Mouse (Mus musculus) A20 (cell line): Measurements from ENCODE around the gene Stat3.
A peak's percentile ranks its signal among the peaks of the same experiment; 100 is the strongest.

Experiments
- DNase-seq: peaks from one replicate; pipeline ENCODE4 v3.0.0-alpha.2; 2011; ENCODE audit warnings: low read depth, low spot score

The Stat3 gene

DNA sequence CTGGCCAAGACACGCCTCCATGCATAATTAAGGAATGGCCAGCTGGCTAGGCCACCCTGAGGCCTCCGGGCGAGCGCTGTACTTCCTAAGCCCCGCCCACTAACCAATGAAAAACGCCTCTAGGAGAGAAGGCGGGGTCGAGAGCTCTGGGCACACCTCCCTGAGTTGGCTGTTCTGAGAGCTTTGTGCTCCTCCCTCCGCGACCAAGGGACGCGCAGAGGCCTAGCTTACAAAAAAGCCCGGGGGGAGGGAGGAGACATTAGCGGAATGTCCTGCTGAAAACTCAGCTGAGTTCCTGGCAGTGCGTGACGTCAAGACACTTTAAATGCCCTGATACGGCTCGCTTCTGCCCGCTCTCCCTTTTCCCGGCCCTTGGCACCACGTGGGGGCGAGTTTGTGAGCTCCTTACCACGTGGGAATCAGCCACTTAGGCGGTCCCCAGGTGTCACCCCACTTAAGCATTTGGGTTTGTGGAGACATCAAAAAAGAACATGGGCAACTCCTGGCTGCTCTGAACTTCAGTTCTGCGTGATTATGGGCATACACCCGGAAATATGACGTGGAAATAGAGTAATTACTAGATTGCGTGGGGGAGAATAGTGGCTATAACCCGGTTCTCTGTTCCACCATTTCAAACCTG, at the start of gene Stat3:
TSS of gene Stat3 (minus strand) at position 29 of the 640 bp plus-strand sequence.
- DNase-seq, result peak; percentile 100

DNA sequence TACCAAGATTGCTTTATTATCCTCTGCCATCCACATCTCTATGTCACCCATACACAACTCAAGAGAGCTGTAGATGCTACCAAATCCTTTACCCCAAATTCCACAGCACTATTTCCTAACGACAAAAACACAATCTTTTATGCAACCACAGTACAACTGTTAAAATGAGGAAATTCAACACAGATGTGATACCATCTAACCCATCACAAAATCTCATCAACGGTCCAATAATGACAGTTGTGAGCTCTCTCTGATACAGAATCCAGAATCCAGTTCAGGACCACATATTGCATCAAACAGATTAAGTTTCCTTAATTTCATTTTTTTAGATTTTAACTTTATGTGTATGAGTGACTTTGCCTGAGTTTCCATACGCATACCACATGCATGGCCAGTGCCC, 49.3 kb upstream of the Stat3 start:
- DNase-seq, result no peak

DNA sequence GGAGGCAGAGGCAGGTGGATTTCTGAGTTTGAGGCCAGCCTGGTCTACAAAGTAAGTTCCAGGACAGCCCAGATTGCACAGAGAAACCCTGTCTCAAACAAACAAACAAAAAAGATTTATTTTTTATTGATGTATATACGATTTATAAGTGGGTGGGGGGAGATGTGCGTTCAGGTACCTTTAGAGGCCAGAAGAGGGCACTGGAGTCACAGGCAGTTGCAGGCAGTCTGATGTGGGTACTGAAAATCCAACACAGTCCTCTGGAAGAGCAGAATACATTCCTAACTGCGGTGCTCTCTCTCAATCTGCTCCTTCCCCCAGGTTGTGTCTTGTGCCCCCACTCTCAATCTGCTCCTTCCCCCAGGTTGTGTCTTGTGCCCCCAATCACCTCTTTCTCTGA, 46.3 kb upstream of the Stat3 start:
- DNase-seq, result peak; percentile 55

DNA sequence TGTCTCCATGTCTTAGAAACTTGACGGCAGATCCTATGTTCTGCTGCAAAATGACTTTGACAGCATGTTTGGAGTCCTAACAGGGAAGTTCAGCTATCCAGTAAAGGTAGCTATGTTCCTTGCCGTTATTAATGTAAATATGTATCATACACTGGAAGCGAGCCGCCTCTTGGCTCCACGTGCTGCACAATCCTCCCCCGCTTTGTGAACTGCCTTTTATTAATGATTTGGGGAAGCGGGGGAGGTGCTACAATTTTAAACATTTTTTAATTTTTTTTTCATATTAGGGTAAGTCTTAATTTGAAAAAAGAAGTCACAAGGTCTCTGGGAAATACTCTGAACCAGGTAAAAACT, 44.4 kb upstream of the Stat3 start:
- DNase-seq, result no peak

DNA sequence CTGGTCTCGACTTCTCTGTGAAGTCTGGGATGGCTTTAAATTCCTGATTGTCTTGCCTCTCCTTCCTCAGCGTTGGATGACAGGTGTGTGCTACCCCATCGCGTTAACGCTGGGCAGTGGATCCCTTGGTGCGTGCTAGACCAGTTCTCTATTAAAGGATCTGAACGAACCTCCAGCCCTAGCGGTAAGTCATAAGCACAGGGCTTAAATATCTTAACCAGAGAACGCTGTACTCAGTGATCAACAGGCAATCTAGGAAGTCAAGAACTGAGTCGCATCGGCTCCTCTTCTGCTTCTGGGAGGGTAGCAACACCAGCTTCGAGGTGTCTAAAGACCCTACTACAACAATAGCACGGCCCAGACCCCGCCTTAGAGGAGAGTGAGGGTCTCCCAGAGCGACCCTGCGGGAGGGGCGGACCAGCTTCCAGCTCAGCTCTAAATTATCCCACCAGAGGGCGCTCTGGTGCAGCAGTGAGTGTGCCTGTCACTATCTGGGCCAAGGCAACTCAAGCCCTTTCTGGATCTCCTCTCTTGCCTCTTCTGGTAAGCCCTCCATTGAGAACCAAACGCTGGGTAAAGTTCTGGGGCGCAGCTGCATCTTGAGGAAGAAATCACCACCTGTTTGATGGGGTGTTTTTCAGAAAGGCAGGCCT, 43.9 kb upstream of the Stat3 start:
- DNase-seq, result peak; percentile 83

DNA sequence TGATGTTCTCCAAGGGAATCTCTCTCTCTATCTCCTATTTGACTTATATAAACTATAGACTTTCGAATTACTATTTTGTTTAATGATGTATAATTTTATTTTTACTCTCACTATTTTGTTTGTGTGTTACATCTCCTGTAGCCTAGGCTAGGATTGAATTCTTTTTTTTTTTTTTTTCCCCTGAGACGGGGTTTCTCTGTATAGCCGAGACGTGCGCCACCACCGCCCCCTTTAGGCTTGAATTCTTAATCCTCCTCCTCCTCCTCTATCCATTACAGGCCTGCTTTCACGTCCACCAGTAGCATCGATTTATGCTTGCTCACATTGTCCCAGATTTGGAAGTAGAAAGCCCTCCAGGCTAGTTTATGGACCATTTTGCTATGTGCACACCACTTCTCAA, 42.7 kb upstream of the Stat3 start:
- DNase-seq, result no peak

DNA sequence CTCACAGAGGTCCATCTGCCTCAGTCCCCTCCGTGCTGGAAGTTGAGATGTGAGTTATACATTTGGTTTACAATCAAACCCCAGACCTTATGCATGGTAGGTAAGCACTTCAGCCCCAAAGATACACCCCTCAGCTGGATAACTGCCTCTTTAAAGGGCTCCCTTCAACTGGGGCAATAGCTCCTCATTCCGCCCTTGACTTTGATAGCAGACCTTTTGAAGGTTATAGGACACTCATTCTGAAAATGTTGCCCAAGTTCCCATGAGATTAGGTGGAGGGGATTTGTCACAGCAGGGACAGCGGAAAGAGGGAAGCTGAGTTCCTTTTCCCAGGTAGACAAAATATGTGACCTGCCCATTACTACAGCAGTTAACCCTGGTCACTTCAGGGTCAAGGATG, 41.9 kb upstream of the Stat3 start:
- DNase-seq, result no peak

DNA sequence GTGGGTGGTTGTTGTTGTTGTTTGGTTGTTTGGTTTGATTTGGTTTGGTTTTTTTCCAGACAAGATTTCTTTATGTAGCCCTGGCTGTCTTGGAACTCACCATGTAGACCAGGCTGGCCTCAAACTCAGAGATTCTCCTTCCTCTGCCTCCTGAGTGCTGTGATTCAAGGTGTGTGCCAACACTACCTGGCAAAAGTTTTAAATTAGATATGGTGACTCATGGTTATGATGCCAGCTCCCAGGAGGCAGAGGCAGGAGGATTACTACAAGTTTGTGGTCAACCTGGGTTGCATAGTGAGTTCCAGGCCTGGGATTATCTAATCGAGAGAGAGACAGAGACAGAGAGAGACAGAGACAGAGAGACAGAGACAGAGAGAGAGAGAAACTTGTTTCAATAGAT, 41.1 kb upstream of the Stat3 start:
- DNase-seq, result no peak

DNA sequence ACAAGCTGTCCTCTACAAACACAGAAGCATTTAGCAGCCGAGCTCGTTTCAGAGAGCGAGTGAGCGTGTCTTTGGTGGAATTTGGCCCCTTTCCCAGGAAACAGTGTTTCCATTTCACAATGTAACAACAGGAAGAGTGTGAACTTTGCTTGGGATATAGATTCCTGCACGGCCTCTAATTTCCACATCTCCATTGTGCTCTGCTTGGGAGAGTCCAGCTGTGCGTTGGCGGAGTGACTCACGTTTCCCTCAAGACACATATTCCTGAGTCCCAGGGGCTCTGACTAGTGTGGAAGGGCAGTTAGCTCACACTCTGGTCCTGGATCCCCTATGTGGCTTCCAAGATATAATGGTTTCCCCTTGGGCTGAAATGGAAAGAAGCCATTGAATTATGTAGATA, 40.5 kb upstream of the Stat3 start:
- DNase-seq, result no peak

DNA sequence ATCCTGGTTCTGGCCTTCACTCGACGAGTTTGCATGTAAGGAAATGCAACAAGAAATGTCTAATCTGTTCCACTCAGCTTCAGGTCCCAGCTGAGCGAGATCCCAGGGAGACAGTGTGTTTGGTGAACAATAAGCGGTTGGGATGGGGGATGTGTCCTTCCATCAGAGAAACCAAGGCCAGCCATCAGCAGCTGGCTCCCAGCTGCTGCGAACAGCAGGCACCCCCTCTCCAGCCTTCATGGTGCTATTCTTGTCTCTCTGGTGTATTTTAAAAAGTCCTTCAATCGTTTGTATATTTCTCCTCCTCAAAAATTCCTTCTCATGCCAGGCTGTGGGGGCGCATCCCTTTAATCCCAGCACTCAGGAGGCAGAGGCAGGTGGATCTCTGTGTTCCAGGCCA, 35.9 kb upstream of the Stat3 start:
- DNase-seq, result no peak

DNA sequence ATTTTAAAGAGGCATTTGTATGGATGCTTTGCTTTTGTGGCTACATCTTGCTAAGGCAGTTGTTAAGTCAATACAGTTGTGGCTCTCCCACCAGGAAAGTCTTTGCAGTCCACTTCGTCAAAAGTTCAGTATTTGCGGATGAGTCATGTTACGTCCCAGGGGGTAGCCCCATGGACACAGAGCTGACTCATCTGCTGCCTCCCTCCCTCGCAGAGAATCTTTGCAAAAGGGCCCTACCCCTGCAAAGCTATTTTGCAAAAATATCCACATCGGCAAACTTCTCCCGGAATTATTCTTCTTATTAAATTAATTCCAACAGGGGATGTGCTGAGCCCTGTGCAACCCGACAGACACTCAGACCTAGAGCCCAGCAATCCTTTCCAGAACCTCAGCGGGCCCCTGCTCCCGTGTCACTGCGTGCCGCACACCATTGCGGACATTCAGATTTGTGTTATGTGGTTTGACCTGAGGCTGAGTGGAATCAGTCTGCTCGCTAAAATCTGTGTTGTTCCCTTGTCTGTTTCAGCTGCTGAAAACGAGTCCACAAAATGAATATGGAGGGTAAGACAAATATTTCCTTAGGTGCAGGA, 35.1 kb upstream of the Stat3 start:
- no peak for DNase-seq

DNA sequence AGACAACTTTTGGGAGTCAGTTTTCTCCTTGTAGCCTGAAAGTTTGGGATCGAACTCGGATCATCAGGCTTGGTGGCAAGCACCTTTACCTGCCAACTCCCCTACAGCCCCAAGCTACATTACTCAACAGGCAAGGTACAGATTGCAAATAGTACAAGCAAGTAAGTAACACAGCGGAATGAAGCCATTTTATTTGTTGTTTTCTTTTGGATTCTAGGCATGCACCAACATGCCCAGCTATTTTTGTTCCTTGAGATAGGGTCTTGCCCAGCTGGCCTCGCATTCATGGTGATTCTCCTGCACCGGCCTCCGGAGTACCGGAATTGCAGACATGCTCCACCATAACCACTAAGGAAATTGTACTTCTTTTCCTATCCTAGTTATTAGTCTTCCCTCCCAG, 33.9 kb upstream of the Stat3 start:
- DNase-seq, result no peak

DNA sequence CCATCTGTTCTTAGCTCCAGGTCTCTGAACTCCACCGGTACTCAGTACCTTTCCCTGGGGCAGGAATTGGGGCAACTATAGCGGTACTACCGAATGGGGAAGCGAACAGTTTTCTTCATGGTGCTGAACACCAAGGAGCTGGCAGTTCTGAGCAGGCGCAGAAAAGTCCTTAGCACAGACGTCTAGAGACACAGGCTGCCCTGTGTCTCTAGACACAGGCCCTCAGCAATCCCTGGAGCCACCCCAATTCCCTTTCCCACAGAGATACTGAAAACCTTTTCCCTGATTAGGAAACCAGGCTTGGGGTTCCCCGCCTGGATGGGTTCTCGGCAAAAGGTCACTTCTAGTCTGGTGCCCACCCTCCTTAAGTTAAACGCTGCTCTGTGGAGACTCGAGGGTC, 32.1 kb upstream of the Stat3 start:
- no peak for DNase-seq

DNA sequence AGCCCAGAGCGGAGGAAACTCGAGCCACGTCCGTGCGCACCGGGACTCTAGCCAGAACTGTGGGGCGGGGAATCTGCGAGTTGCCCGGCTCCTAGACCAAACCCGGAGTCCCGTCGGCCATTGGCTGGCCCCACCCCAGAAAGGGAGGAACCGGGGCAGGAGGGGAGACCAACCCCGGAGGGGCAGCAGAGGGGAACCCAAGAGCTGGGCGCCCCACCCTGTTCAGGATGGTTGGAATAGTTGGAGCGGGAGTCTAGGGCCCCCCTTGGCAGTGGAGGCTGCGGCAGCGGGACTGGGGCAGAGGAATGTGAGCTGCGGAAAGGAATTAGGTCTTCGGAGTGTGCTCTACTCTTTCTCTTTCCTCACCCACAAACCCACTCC, 31.2 kb upstream of the Stat3 start, which contains the start of gene Cavin1:
TSS of gene Cavin1 (minus strand) at position 331 of the 381 bp plus-strand sequence.
- DNase-seq, result no peak

DNA sequence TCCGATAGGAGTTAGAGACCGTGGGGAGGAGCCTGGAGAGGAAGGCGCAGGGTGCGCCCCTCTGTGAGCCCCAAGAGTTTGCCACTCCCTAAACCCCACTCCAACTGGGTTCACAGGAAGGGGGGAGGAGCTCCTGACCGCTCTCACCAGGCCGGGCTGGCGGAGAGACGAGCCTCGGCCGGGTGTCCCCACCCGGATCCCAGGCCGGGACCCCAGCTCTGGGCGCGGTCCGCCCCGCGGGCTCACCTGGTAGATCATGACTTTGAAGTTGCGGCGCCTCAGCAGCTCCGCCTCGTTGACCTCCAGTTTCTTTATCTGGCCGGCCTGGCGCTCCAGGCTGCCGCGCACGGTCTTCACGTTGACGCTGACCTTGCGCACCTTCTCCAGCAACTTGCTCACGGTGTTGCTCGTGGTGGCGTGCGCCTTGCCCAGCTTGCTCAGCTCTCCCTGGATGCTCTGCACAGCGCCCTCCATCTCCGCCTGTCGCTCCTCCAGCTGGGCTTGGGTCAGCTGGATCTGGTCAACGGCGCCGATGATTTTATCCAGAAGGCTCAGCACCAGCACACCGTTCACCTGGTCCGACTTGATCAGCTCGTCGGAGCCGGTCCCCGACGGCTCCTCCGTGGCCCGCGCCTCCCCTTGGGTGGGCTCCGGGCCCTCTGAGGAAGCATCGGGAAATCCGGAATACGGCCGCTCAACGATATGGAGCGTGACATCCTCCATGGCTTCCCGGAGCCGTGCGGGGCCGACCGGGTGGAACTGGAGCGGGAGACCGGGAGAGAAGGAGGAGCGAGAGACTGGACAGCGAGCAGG, 30.6 kb upstream of the Stat3 start:
- no peak for DNase-seq

DNA sequence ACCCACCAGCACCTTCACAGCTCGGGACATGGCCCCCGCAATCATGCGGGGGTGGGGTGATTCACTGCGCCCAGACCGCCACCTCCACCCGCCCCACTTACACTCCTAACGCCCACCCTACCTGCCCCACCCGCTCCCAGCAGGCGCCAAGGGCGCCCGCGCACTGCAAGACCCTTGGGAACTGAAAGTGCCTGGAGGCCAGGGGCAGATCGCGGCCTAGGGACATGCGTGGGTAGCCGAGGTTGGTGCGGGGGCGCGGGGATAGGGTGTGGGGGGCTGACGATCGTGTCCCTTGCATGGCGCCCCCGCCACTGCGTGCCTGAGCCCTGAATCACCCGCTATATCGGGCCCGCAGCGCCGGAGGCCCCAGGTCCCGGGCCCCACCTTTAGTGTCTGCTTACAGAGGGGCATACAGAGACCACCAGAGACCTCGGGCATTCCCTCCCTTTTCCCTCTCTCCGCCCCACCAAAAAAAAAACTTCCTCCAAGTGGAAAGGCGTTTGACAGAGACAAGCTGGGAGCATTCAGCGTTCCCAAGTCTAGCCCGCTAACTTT, 29.9 kb upstream of the Stat3 start:
- no peak for DNase-seq

DNA sequence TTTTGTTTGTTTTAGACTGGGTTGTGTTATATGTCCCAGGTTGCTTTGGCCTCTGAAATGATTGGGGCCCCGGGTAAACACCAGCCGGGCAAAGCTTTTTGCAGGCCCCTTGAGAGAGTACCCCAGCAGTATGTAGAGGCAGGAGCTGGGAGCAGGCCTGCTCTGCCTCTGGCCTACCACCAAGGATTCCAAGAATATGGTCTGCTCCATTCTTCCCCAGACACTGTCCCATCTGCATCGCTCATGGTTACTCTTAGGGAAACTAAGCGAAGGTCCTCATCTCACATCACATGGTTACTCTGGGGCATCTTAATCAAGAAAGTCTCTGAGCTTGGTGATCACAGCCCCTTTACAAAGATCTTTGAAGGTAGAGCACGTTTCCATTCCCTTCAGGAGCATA, 29.2 kb upstream of the Stat3 start:
- no peak for DNase-seq

DNA sequence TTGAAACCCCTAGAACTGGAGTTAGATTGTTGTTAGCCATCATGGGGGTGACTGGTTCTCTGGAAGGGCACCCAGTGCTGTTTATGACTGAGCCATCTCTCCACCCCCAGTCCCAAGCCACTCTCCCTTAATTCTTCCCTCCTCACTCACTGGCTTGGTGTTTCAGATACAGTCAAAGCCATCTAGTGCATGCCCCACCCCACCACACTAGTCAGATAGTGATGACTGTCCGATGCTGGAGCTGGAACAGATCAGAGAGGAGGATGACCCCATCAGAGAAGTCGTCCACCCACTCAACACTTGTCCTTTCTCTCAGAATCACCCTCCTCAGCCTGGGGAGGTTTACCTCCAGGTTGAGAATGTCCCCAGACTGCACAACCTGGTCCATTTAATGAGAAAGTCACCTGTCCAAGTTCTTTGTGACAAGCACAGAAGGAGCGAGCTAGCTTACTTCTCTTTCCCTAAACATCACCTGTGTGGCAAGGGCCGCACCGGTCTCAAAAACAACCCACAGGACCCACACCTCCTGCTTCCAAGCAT, 28.6 kb upstream of the Stat3 start:
- no peak for DNase-seq

DNA sequence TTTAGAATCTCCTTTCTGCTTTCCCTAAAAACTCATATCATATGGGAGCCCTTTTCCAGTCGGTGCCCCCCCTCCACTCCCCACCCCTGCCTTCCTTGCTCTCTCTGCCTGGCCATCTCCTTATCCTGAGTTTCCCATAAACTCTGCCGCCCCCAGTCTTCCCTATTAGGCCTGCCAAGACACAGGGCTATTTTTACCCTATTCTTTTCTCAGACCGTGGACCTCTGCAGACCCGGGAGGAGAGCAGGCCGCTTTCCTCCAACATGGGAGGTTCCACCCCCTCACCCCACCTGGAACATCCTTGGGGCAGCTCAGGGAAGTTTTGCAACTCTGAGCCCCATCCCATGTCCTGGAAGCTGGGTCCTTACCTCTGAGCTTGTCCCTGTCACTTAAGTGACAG, 28.0 kb upstream of the Stat3 start:
- no peak for DNase-seq

DNA sequence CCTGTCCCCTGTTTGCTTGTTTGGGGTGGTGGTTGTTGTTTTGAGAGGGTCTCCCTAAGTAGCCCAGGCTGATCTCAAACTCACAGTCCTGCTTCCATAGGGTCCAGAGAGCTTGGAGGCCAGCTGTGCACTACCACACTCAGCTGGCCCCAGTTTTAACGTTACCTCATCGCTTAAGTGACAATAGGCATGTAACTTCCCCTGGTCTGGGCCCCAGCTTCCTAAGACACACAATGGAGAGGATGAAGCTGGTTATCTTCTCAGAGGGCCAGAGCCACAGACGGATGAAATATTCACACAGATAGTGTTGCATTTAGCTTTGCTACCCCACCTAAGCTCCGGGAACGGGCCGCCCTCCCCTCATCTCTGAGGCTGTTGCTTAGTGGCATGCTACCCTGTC, 26.4 kb upstream of the Stat3 start:
- no peak for DNase-seq

DNA sequence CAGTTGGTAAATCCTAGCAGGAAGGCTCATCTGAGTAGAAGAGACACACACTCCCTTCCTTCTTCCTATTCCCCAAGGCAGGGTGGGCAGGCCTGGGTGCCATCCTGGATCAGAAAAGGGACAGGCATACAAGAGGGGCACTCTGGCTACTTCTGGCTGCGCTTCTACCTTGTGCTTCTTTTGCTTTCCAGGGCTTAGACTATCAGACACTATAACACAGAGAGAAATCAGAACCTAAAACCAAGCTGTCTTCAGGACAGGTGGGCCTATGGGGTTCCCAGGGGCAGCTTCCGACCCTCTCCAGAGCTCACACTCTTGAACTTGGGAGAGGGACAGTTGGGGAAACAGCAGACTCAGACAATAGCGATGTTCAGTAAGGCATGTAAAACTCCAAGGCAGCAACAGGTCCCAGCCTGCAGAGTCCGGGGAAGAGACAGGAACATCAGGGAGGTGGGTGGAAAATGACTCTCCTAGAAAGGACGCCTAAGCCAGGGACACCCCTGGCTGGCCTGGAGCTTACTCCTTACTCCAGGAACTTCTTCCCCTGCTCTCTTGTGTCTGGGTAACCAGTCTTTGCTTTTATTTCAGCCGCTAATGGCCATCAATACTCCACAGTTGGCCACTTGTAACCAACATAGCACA, 25.7 kb upstream of the Stat3 start:
- DNase-seq, result no peak

DNA sequence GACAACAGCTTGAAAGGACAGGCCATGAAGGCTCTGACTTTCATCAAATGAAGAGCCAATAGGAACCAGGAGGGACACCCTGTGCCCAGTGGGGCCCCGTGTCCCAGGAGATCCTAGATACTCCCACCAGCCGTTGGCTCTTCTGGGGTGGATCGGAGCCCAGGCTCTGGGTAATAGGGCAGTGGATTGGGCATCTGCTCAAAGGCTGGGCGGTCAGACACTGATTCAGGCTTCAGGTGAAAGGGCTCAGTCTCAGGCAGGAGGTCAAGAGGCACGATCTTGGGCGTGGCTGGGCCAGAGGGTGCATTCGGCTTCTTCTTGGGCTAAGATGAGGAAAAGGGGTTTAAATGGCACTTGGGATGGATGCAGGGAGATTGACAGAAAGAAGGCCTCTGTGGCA, 24.8 kb upstream of the Stat3 start:
- no peak for DNase-seq
